In the genomic region with DNA sequence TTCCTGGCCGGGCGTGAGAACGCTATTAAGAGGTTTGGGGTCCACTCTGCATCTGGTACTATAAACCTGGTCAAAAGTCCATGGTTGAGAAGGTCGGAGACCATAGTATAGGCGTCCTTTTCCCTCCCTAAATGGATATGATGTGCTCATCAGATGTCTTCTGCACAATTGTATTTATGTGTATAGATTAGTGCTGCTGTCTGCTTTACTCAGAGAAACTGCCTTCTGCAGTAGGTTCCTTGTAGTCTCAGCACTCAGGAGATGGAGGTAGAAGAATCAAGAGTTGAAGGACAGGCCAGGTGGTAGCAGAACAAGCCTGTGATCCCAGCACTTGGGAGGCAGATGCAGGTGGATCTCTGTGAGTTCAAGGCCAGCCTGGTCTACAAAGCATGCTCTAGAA, we compare ENCODE assay signal across 8 mouse cellular contexts. TPM values are rescaled to one million over a fixed set of nuclear protein-coding genes. Genes with fewer than 3 reads are reported as not detected.
DNase-seq lines count a peak whose midpoint lies in the region; ATAC-seq and TF ChIP-seq lines count a peak whose summit lies in the region.

No protein-coding gene starts in this region.

- peak overlapping the region; percentile 30; the same call in 1 of the 2 replicates for H3K9ac ChIP-seq in forebrain, embryonic 14.5 days (ENCODE audit: low read length)
- H3K9ac ChIP-seq in limb, embryonic 15.5 days, result no peak overlapping the region

- 4% methylated on average over 5 of the region's 5 CpGs for WGBS in forebrain, embryonic 14.5 days
- WGBS in limb, embryonic 15.5 days, result 2% methylated on average over 5 of the region's 5 CpGs
- WGBS in small intestine, adult 2 months, result 3% methylated on average over 5 of the region's 5 CpGs

- peak overlapping the region; percentile 28 for H3K4me3 ChIP-seq in forebrain, embryonic 14.5 days (ENCODE audit: low read depth, low read length)
- H3K4me3 ChIP-seq in limb, embryonic 15.5 days, result peak overlapping the region; percentile 39
- peak overlapping the region; percentile 56 for H3K4me3 ChIP-seq in small intestine, adult 2 months (ENCODE audit: low read depth, low read length)

- peak; percentile 52; the same call in 1 of the 2 replicates for ATAC-seq in forebrain, embryonic 14.5 days
- no peak for ATAC-seq in limb, embryonic 15.5 days (ENCODE audit: insufficient number of reproducible peaks, low FRiP score, low TSS enrichment, low read depth)

- no peaks in the 10 kb centered on the region for H3K36me3 ChIP-seq in forebrain, embryonic 14.5 days (ENCODE audit: control insufficient read depth, insufficient read depth, low read length)
- no peaks in the 10 kb centered on the region for H3K36me3 ChIP-seq in limb, embryonic 15.5 days
- no peaks in the 10 kb centered on the region for H3K36me3 ChIP-seq in small intestine, adult 2 months (ENCODE audit: control insufficient read depth, insufficient read depth, low read length)

- no peak for TF ChIP-seq CTCF in small intestine, adult 2 months (IDR thresholded peaks at IDR 0.05; ENCODE audit: extremely low read depth, insufficient read length, insufficient replicate concordance, low read depth, low read length)

- peak; percentile 21 for DNase-seq in cerebellum, adult 9-10 months
- DNase-seq in cerebellum, postnatal 25 days, result no peak
- peak; percentile 48 for DNase-seq in CD4-positive helper T cell, adult 2 months (ENCODE audit: low read depth, low spot score)
- peak; percentile 5 for DNase-seq in forebrain, embryonic 14.5 days (ENCODE audit: low spot score)
- DNase-seq in layer of hippocampus, adult 9-10 months (ENCODE audit: low spot score), result no peak
- DNase-seq in urinary bladder, postnatal 4 days (ENCODE audit: low spot score in 2 of 2), result no peak

- TF ChIP-seq POLR2A in small intestine, adult 2 months (IDR thresholded peaks at IDR 0.05; ENCODE audit: low read depth, low read length), result no peak

- H3K4me2 ChIP-seq in forebrain, embryonic 14.5 days (ENCODE audit: low read length), result peak overlapping the region; percentile 46
- H3K4me2 ChIP-seq in limb, embryonic 15.5 days, result peak overlapping the region; percentile 46

- no peak overlapping the region for H3K27ac ChIP-seq in forebrain, embryonic 14.5 days (ENCODE audit: low read depth, low read length)
- H3K27ac ChIP-seq in limb, embryonic 15.5 days, result peak overlapping the region; percentile 3; the same call in 1 of the 2 replicates
- no peak overlapping the region for H3K27ac ChIP-seq in small intestine, adult 2 months (ENCODE audit: insufficient read depth, low read depth, low read length)

- no peaks in the 10 kb centered on the region for H3K9me3 ChIP-seq in forebrain, embryonic 14.5 days (replicated peaks; ENCODE audit: control insufficient read depth, low read length)
- no peaks in the 10 kb centered on the region for H3K9me3 ChIP-seq in limb, embryonic 15.5 days

- H3K4me1 ChIP-seq in forebrain, embryonic 14.5 days (ENCODE audit: control insufficient read depth, insufficient read depth, low read length), result no peaks in the 10 kb centered on the region
- 0 out of 2 replicates have a peak, but pooled peaks cover 10% of the 10 kb centered on the region for H3K4me1 ChIP-seq in limb, embryonic 15.5 days
- peaks cover 1% of the 10 kb centered on the region; the same call in 1 of the 2 replicates for H3K4me1 ChIP-seq in small intestine, adult 2 months (ENCODE audit: control insufficient read depth, insufficient read depth, insufficient read length, low read length)

- H3K27me3 ChIP-seq in forebrain, embryonic 14.5 days (replicated peaks; ENCODE audit: control insufficient read depth, insufficient read depth, low read length), result no peaks in the 10 kb centered on the region
- no peaks in the 10 kb centered on the region for H3K27me3 ChIP-seq in limb, embryonic 15.5 days
- H3K27me3 ChIP-seq in small intestine, adult 2 months (ENCODE audit: control insufficient read depth, insufficient read depth, low read length), result no peaks in the 10 kb centered on the region

RNA-seq across cellular contexts. Expression of a gene that starts 22.6 kb away (rescaled TPM):
- polyA plus RNA-seq in forebrain, embryonic 14.5 days (2014; fragmentation: Nextera tagmentation; extraction: Ambion mirVana), result 2.4 and 2.9 TPM in 2 replicates
- 29.9 and 35.0 TPM in 2 replicates for polyA plus RNA-seq in limb, embryonic 15.5 days (2015; fragmentation: Nextera tagmentation; extraction: Ambion mirVana)
- 8.8 and 30.5 TPM in 2 replicates for polyA plus RNA-seq in small intestine, adult 2 months (2012; rRNA removed)

Comparison
In these comparisons a context has a peak if more than half of its experiments do, and no peak if none do; other contexts are left out.
1. DNase-seq: peak in cerebellum, adult 9-10 months (single experiment), CD4-positive helper T cell, adult 2 months (single experiment) and forebrain, embryonic 14.5 days (single experiment); none in cerebellum, postnatal 25 days (0 of 2), layer of hippocampus, adult 9-10 months (single experiment) and urinary bladder, postnatal 4 days (0 of 2).
2. Peak in every context shown above with its lines, with median percentiles within 50 percentile points of each other: H3K4me3 ChIP-seq.